Mouse (Mus musculus): ENCODE measurements around the gene Ccdc141.

Gene Ccdc141

GRCm38 (mm10) chr2:76981717-76982116, 188.7 kb downstream of the Ccdc141 start:
- no peak for DNase-seq (ENCODE audit: low spot score in 2 of 2)

DNA sequence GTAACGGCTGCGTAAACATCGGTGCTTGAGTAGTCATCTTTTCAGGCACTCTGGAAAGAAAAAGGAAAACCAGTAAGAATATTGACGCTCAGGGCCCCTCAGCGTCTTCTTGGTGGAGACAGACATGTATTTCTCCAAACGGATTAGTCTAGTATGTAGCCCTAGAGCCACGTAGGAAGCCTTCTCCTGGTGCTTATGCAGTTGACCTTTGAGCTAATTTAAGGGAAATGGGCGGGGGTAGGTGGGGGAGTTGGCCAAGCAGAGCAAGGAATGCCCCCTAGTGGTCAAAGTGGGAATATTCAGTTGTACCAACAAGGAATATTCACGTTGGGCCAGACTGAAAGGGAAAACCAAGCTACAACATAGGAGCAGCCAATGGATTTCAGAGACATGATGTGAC, 190.3 kb downstream of the Ccdc141 start:
- no peak for DNase-seq (ENCODE audit: low spot score in 2 of 2)

GRCm38 (mm10) chr2:76977650-76978049, 192.8 kb downstream of the Ccdc141 start:
- DNase-seq (ENCODE audit: low spot score in 2 of 2): no peak

GRCm38 (mm10) chr2:76972051-76972450, 198.4 kb downstream of the Ccdc141 start:
- DNase-seq (ENCODE audit: low spot score in 2 of 2): no peak

GRCm38 (mm10) chr2:76971069-76971468, 199.4 kb downstream of the Ccdc141 start:
- DNase-seq (ENCODE audit: low spot score in 2 of 2): no peak

DNA sequence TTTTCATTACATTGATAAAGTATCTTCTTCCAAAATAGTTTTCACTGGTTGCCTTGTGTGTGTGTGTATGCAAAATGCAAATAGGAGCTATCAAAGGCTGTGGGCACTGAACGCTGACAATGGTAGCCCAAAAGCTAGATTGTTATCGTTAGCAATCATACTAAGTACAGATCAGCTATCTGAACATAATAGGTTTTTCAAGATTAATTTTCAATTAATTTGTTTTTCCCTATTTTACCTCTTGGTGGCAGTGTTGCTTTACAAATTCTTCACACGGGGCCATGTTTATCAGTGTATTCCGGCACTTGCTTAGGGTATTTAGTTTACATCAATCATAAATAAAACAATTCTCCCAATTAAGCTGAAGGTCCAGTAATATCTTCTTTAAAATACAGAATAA, 199.8 kb downstream of the Ccdc141 start:
- no peak for DNase-seq (ENCODE audit: low spot score in 2 of 2)

GRCm38 (mm10) chr2:76970204-76970603, 200.2 kb downstream of the Ccdc141 start:
- DNase-seq (ENCODE audit: low spot score in 2 of 2): no peak

GRCm38 (mm10) chr2:76969637-76970036, 200.8 kb downstream of the Ccdc141 start:
- DNase-seq (ENCODE audit: low spot score in 2 of 2): no peak

DNA sequence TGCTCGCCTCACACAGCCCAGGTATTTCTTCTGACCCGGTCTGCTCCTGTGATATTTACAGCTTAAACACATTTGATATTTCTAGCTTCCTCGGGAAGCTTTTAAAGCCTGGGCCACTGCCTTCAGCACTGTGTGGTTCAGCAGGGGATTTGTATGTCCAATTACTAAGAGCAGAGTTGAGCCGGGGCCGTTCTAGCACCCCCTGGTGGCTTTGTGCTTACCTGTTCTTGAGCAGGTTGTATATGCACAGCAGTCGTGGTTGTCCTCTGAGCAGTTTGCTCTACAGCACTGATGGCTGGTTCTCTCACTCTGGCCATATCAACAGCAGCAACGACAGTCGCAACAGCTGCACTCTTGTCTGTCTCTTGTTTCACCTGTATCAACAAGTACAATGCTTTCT, 201.5 kb downstream of the Ccdc141 start:
- DNase-seq (ENCODE audit: low spot score in 2 of 2): peak in 1 of 2 experiments; percentile 76

DNA sequence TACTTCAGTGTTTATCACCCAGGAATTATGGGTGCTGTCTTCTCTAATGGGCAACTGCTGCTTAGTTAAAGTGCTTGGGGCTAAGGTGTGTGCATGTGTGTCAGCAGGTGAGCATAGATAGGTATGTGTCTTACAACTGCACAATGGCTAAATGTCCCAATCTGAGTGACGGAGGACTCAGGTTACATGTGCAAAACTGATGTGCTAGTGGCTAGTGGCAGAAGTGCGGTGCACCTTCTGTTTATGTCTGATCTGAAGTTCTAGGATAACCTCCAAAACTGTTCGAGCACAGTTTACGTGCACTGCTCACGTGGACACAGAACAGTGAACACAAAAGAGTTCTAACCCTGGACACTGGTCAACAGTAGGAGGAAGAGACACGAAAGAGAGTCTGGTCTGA, 203.9 kb downstream of the Ccdc141 start:
- no peak for DNase-seq (ENCODE audit: low spot score in 2 of 2)

DNA sequence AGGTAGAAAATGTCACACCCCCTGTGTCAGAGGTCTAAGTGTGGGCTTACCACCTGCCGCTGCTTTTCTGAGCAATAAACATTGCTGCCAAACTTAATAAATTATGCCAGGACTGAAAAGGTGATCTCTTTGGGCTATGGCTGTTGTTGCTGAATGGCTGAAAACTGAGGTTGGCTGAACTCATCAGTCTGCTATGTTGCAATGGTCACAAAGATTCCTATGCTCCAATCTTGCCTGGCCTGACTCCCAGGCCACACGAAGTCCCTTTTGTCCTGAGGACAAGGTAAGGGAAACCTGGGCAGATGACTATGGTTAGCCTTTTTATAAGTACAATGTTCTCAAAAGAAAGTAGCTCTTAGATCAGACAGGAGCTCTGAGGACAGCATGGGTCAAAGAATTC, 204.4 kb downstream of the Ccdc141 start:
- no peak for DNase-seq (ENCODE audit: low spot score in 2 of 2)

DNA sequence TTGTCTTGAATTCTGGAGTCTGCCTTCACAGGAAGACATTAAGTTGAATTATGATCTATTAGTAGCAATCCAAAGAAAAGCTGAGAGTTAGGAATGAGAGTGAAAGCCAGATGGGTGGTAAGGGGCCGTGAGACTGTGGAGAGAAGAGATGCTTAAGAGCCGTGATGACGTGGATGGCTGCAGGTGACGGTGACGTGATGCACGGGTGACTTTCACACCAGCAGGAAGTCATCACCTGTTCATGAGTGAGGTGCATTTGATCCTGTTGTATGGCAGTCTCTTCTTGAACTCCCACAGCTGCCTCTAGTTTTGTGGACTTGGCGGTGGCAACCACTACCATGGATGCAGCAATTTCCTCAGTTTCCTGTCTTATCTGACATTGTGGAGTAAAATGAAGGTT, 204.9 kb downstream of the Ccdc141 start:
- no peak for DNase-seq (ENCODE audit: low spot score in 2 of 2)

DNA sequence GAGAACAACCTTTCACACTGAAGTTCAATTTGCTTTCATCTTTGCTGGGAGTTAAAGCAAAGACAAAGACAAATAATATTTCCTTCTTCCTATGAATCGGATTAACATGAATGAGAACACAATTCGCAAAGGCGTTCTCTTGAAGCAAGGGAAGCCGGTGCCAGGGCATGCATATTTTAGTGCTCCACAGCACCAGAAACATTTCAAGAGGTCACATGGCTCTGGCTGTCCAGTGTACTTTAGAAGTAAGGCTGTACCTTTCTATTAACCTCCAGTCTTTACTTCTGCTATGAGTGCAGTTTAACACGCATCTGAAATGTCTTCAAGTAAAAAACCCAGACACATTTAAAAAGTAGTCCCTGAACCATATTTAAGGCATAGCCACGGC, 208.4 kb downstream of the Ccdc141 start:
- no peak for DNase-seq (ENCODE audit: low spot score in 2 of 2)

- no peak for DNase-seq (ENCODE audit: low spot score in 2 of 2)
Measured at GRCm38 (mm10) chr2:76961420-76962044, 208.9 kb downstream of the Ccdc141 start.

All from left cerebral cortex, adult 9 months (tissue).